Comparison of ENCODE assay signal across 30 mouse cellular contexts in genomic region chr10:53691263-53691662, GRCm38 (mm10). TPM values are rescaled to one million over a fixed set of nuclear protein-coding genes. Genes with fewer than 3 reads are reported as not detected.
DNase-seq lines count a peak whose midpoint lies in the region; ATAC-seq and TF ChIP-seq lines count a peak whose summit lies in the region.
"Had no signal": no experiment of that assay in that cellular context is flagged by ENCODE, and none has a peak within 500 bp of the region (broad histone marks: within the 10 kb centered on the region; RNA-seq: fewer than 3 reads in every experiment).

No protein-coding gene starts in this region.

- no peak for ATAC-seq in midbrain, embryonic 11.5 days (ENCODE audit: low FRiP score)
- ATAC-seq in midbrain, embryonic 14.5 days (ENCODE audit: low FRiP score, low TSS enrichment): no peak
- ATAC-seq in common myeloid progenitor, adult 5-6 weeks (replicated peaks; ENCODE audit: low read depth, poor library complexity, severe bottlenecking): peak; percentile 79
- ATAC-seq in megakaryocyte-erythroid progenitor cell, adult 5-6 weeks (replicated peaks; ENCODE audit: low FRiP score, low TSS enrichment, poor library complexity, severe bottlenecking): peak; percentile 77
- no peak for ATAC-seq in liver, embryonic 11.5 days (replicated peaks; ENCODE audit: low FRiP score)
- ATAC-seq: activated CD4-positive, CD25-positive, alpha-beta regulatory T cell, adult 4 months; CD4-positive, CD25-positive, alpha-beta regulatory T cell, adult 4 months; forebrain, embryonic 13.5 days; forebrain, embryonic 15.5 days; forebrain, postnatal 0 days; Patski had no signal

- no peaks in the 10 kb centered on the region for H3K36me3 ChIP-seq in midbrain, embryonic 11.5 days (ENCODE audit: control insufficient read depth, insufficient read depth, low read length)
- H3K36me3 ChIP-seq in midbrain, embryonic 14.5 days (ENCODE audit: control insufficient read depth, insufficient read depth, low read length): no peaks in the 10 kb centered on the region
- H3K36me3 ChIP-seq in MEL (ENCODE audit: control insufficient read depth in 1 of 2, insufficient read depth in 2 of 2, low read length in 2 of 2): peaks cover 0 to 13% of the 10 kb centered on the region in 2 experiments; a peak in 2 of 4 replicates
- no peaks in the 10 kb centered on the region for H3K36me3 ChIP-seq in liver, embryonic 11.5 days (ENCODE audit: control insufficient read depth, insufficient read depth, low read length)
- H3K36me3 ChIP-seq: embryonic facial prominence, embryonic 13.5 days; embryonic facial prominence, embryonic 15.5 days; forebrain, embryonic 10.5 days; forebrain, embryonic 15.5 days; G1E had no signal

- no peak for TF ChIP-seq POLR2A in MEL (IDR thresholded peaks at IDR 0.05; ENCODE audit: control insufficient read depth in 1 of 2, insufficient read depth in 1 of 2, low read depth in 1 of 2, low read length in 2 of 2, poor library complexity in 1 of 2)

- DNase-seq in midbrain, embryonic 11.5 days (ENCODE audit: low spot score, missing footprints): peak; percentile 4
- no peak for DNase-seq in midbrain, embryonic 14.5 days
- peak; percentile 57 for DNase-seq in MEL (ENCODE audit: low read depth, low spot score)
- no peak for DNase-seq in spleen, adult 12 weeks (ENCODE audit: low spot score)
- DNase-seq in layer of hippocampus, adult 11-12 months (ENCODE audit: low spot score): no peak
- no peak for DNase-seq in liver, embryonic 11.5 days (ENCODE audit: low spot score)
- DNase-seq: adrenal gland, adult 8-10 months; adrenal gland, postnatal 14 days; adrenal gland, postnatal 36 days; B cell, adult 2 months; cerebellum, adult 11-12 months; cerebellum, adult 2 months; cerebellum, adult 9-10 months; cerebellum, postnatal 10 days; cerebellum, postnatal 25 days; embryo, embryonic 11 days; forebrain, postnatal 0 days had no signal

- no peaks in the 10 kb centered on the region for H3K9me3 ChIP-seq in midbrain, embryonic 11.5 days (ENCODE audit: control insufficient read depth, low read length)
- no peaks in the 10 kb centered on the region for H3K9me3 ChIP-seq in midbrain, embryonic 14.5 days (ENCODE audit: control insufficient read depth, low read length)
- no peaks in the 10 kb centered on the region for H3K9me3 ChIP-seq in MEL (replicated peaks; ENCODE audit: insufficient read depth, low read length)
- no peaks in the 10 kb centered on the region for H3K9me3 ChIP-seq in liver, embryonic 11.5 days (ENCODE audit: control insufficient read depth, low read length)
- H3K9me3 ChIP-seq: embryonic facial prominence, embryonic 13.5 days; embryonic facial prominence, embryonic 15.5 days; forebrain, embryonic 10.5 days; forebrain, embryonic 13.5 days; forebrain, embryonic 15.5 days; G1E had no signal

- H3K27me3 ChIP-seq in midbrain, embryonic 11.5 days (ENCODE audit: control insufficient read depth, insufficient read depth, low read length): no peaks in the 10 kb centered on the region
- H3K27me3 ChIP-seq in midbrain, embryonic 14.5 days (ENCODE audit: control insufficient read depth, insufficient read depth, low read length): no peaks in the 10 kb centered on the region
- no peaks in the 10 kb centered on the region for H3K27me3 ChIP-seq in MEL (ENCODE audit: control insufficient read depth in 1 of 2, insufficient read depth in 2 of 2, low read length in 2 of 2)
- H3K27me3 ChIP-seq in liver, embryonic 11.5 days (replicated peaks; ENCODE audit: control insufficient read depth, insufficient read depth, low read length): no peaks in the 10 kb centered on the region
- H3K27me3 ChIP-seq: CH12.LX; embryonic facial prominence, embryonic 13.5 days; embryonic facial prominence, embryonic 15.5 days; forebrain, embryonic 13.5 days; forebrain, embryonic 15.5 days had no signal

- no peak overlapping the region for H3K27ac ChIP-seq in midbrain, embryonic 11.5 days (ENCODE audit: low read depth, low read length)
- H3K27ac ChIP-seq in midbrain, embryonic 14.5 days (replicated peaks; ENCODE audit: low read depth, low read length): no peak overlapping the region
- no peak overlapping the region for H3K27ac ChIP-seq in MEL (ENCODE audit: control insufficient read depth, low read depth, low read length)
- H3K27ac ChIP-seq in liver, embryonic 11.5 days (ENCODE audit: low read depth, low read length): no peak overlapping the region
- H3K27ac ChIP-seq: embryonic facial prominence, embryonic 13.5 days; embryonic facial prominence, embryonic 15.5 days; forebrain, embryonic 10.5 days; forebrain, embryonic 13.5 days; forebrain, embryonic 15.5 days had no signal

- H3K4me1 ChIP-seq in midbrain, embryonic 11.5 days (ENCODE audit: control insufficient read depth, insufficient read depth, low read length): no peaks in the 10 kb centered on the region
- no peaks in the 10 kb centered on the region for H3K4me1 ChIP-seq in midbrain, embryonic 14.5 days (ENCODE audit: control insufficient read depth, insufficient read depth, low read length)
- peaks cover 4 to 14% of the 10 kb centered on the region in 2 experiments for H3K4me1 ChIP-seq in MEL (ENCODE audit: control insufficient read depth in 1 of 2, insufficient read depth in 2 of 2, low read length in 2 of 2)
- H3K4me1 ChIP-seq in liver, embryonic 11.5 days (replicated peaks; ENCODE audit: control insufficient read depth, insufficient read depth, low read length): no peaks in the 10 kb centered on the region
- H3K4me1 ChIP-seq: embryonic facial prominence, embryonic 13.5 days; embryonic facial prominence, embryonic 15.5 days; forebrain, embryonic 10.5 days; forebrain, embryonic 13.5 days; forebrain, embryonic 15.5 days had no signal

- TF ChIP-seq RAD21 in MEL (IDR thresholded peaks at IDR 0.05; ENCODE audit: low read depth, low read length): no peak

- TF ChIP-seq EP300 in MEL (IDR thresholded peaks at IDR 0.05; ENCODE audit: low read depth in 1 of 2, low read length in 2 of 2): peak; percentile 71 to 78

- H3K4me2 ChIP-seq in midbrain, embryonic 11.5 days: no peak overlapping the region
- H3K4me2 ChIP-seq in midbrain, embryonic 14.5 days (ENCODE audit: low read length): no peak overlapping the region
- H3K4me2 ChIP-seq in liver, embryonic 11.5 days: no peak overlapping the region
- H3K4me2 ChIP-seq: embryonic facial prominence, embryonic 13.5 days; embryonic facial prominence, embryonic 15.5 days; forebrain, embryonic 13.5 days; forebrain, embryonic 15.5 days had no signal

- no peaks in the 10 kb centered on the region for H3K79me2 ChIP-seq in MEL (ENCODE audit: control insufficient read depth, insufficient read depth, low read length, poor library complexity)

- no peak overlapping the region for H3K4me3 ChIP-seq in midbrain, embryonic 11.5 days (ENCODE audit: low read depth, low read length)
- H3K4me3 ChIP-seq in midbrain, embryonic 14.5 days (replicated peaks; ENCODE audit: low read depth, low read length): no peak overlapping the region
- no peak overlapping the region for H3K4me3 ChIP-seq in MEL (ENCODE audit: control insufficient read depth in 1 of 2, insufficient read depth in 1 of 2, low read depth in 2 of 2, low read length in 2 of 2)
- H3K4me3 ChIP-seq in liver, embryonic 11.5 days (ENCODE audit: low read depth, low read length): no peak overlapping the region
- H3K4me3 ChIP-seq: embryonic facial prominence, embryonic 13.5 days; embryonic facial prominence, embryonic 15.5 days; erythroblast, embryonic 14.5 days; forebrain, embryonic 10.5 days; forebrain, embryonic 13.5 days; forebrain, embryonic 15.5 days had no signal

- H3K9ac ChIP-seq in midbrain, embryonic 11.5 days (ENCODE audit: low read length): no peak overlapping the region
- no peak overlapping the region for H3K9ac ChIP-seq in midbrain, embryonic 14.5 days (replicated peaks; ENCODE audit: low read length)
- H3K9ac ChIP-seq in MEL (ENCODE audit: control insufficient read depth, low read depth, low read length, poor library complexity, severe bottlenecking): no peak overlapping the region
- no peak overlapping the region for H3K9ac ChIP-seq in liver, embryonic 11.5 days (ENCODE audit: low read depth, low read length)
- H3K9ac ChIP-seq: embryonic facial prominence, embryonic 13.5 days; embryonic facial prominence, embryonic 15.5 days; forebrain, embryonic 13.5 days; forebrain, embryonic 15.5 days; forebrain, postnatal 0 days had no signal

- no peak for TF ChIP-seq CTCF in MEL (IDR thresholded peaks at IDR 0.05 in 2 of 3, conservative IDR thresholded peaks at IDR 0.05 in 1 of 3; ENCODE audit: control insufficient read depth in 1 of 3, insufficient read depth in 1 of 3, low read depth in 2 of 3, low read length in 3 of 3, poor library complexity in 1 of 3, severe bottlenecking in 1 of 3)

TF ChIP-seq in MEL, 35 proteins besides CTCF, POLR2A, EP300 and RAD21:
- no peak for TF ChIP-seq POLR2AphosphoS5 (IDR thresholded peaks at IDR 0.05; ENCODE audit: borderline replicate concordance, low read depth, low read length)
- TF ChIP-seq GATA1 (IDR thresholded peaks at IDR 0.05; ENCODE audit: low read depth, low read length): peak; percentile 82
- TF ChIP-seq ETS1 (IDR thresholded peaks at IDR 0.05; ENCODE audit: low read depth, low read length): peak; percentile 60; the same call in 1 of the 2 replicates
- peak; percentile 41; the same call in 1 of the 2 replicates for TF ChIP-seq TCF12 (IDR thresholded peaks at IDR 0.05; ENCODE audit: low read depth, low read length)

RNA-seq across cellular contexts. Expression of gene Fam184a, which starts 59.7 kb away (rescaled TPM):
- polyA plus RNA-seq in midbrain, embryonic 11.5 days (2014; fragmentation: Nextera tagmentation; extraction: Ambion mirVana): 4.9 and 6.0 TPM in 2 replicates
- 13.6 and 16.7 TPM in 2 replicates for polyA plus RNA-seq in midbrain, embryonic 14.5 days (2014; fragmentation: Nextera tagmentation; extraction: Ambion mirVana)
- not detected in 2 replicates for total RNA-seq in MEL (2012; rRNA removed)
- not detected for polyA plus RNA-seq in MEL (2012; ENCODE audit: insufficient read depth in 1 of 2, insufficient read length in 2 of 2, low read depth in 1 of 2, low replicate concordance in 2 of 2, missing spikeins in 1 of 2)
- total RNA-seq in common myeloid progenitor, adult 5-6 weeks (2017): 11.1 and 11.9 TPM in 2 replicates
- total RNA-seq in megakaryocyte-erythroid progenitor cell, adult 5-6 weeks (2014; fragmentation: Nextera tagmentation): 2.0 and 3.2 TPM in 2 replicates
- total RNA-seq in megakaryocyte-erythroid progenitor cell, adult 5-6 weeks (2017): 4.5 and 14.9 TPM in 2 replicates
- 1.7 and 1.9 TPM in 2 replicates for polyA plus RNA-seq in liver, embryonic 11.5 days (2014; fragmentation: Nextera tagmentation; extraction: Ambion mirVana)
- total RNA-seq: CH12.LX, G1E had no signal
- polyA plus RNA-seq: activated CD4-positive, CD25-positive, alpha-beta regulatory T cell, adult 4 months; CD4-positive, CD25-positive, alpha-beta regulatory T cell, adult 4 months; erythroblast, embryonic 14.5 days; G1E had no signal

Comparison
In these comparisons a context has a peak if more than half of its experiments do, and no peak if none do; other contexts are left out.
1. DNase-seq: peak in midbrain, embryonic 11.5 days (single experiment) and MEL (single experiment); none in midbrain, embryonic 14.5 days (single experiment), spleen, adult 12 weeks (single experiment), layer of hippocampus, adult 11-12 months (single experiment) and liver, embryonic 11.5 days (single experiment).
2. ATAC-seq: peak in common myeloid progenitor, adult 5-6 weeks (single experiment) and megakaryocyte-erythroid progenitor cell, adult 5-6 weeks (single experiment); none in midbrain, embryonic 11.5 days (single experiment), midbrain, embryonic 14.5 days (single experiment) and liver, embryonic 11.5 days (single experiment).